8 mouse cellular contexts compared by ENCODE assay signal in genomic region chr2:66179782-66180181, GRCm38 (mm10). TPM values are rescaled to one million over a fixed set of nuclear protein-coding genes. Genes with fewer than 3 reads are reported as not detected.
DNase-seq lines count a peak whose midpoint lies in the region; ATAC-seq lines count a peak whose summit lies in the region.

No protein-coding gene starts in this region.

- WGBS in hindbrain, embryonic 11.5 days: 45% methylated on average over 10 of the region's 10 CpGs

- no peaks in the 10 kb centered on the region for H3K27me3 ChIP-seq in hindbrain, embryonic 11.5 days (ENCODE audit: control insufficient read depth, insufficient read depth, low read length)

- H3K4me2 ChIP-seq in hindbrain, embryonic 11.5 days (replicated peaks; ENCODE audit: low read depth, low read length): no peak overlapping the region

- peak; percentile 6 for DNase-seq in adrenal gland, postnatal 10 days
- no peak for DNase-seq in adrenal gland, postnatal 25 days
- DNase-seq in left cerebral cortex, postnatal 14 days (ENCODE audit: low spot score in 2 of 2): peak; percentile 35 to 54
- DNase-seq in left cerebral cortex, adult 18-20 months (ENCODE audit: low spot score in 2 of 2): no peak
- DNase-seq in hindbrain, embryonic 11.5 days (ENCODE audit: low spot score): peak; percentile 19
- no peak for DNase-seq in urinary bladder, postnatal 4 days (ENCODE audit: low spot score in 2 of 2)
- no peak for DNase-seq in left cerebral cortex, adult 11 months (ENCODE audit: low spot score)

- ATAC-seq in hindbrain, embryonic 11.5 days (ENCODE audit: low FRiP score): no peak
- ATAC-seq in monocyte, adult 5-6 weeks (replicated peaks; ENCODE audit: insufficient number of reproducible peaks, low FRiP score, low TSS enrichment, poor library complexity, severe bottlenecking): peak; percentile 78; the same call in 1 of the 2 replicates

- H3K9ac ChIP-seq in hindbrain, embryonic 11.5 days (ENCODE audit: low read depth, low read length): no peak overlapping the region

- H3K27ac ChIP-seq in hindbrain, embryonic 11.5 days (ENCODE audit: low read depth, low read length): no peak overlapping the region

- intact Hi-C loops in left cerebral cortex, postnatal 14 days (cut with DNase I): loop anchor here (10.0 kb wide), 1 partner anchor 385 kb away; no protein-coding TSS in a partner anchor

- no peaks in the 10 kb centered on the region for H3K36me3 ChIP-seq in hindbrain, embryonic 11.5 days (ENCODE audit: control insufficient read depth, insufficient read depth, low read length)

- H3K4me1 ChIP-seq in hindbrain, embryonic 11.5 days (replicated peaks; ENCODE audit: control insufficient read depth, insufficient read depth, low read length): peaks cover 4% of the 10 kb centered on the region

- H3K9me3 ChIP-seq in hindbrain, embryonic 11.5 days (ENCODE audit: control insufficient read depth, low read length): no peaks in the 10 kb centered on the region

- H3K4me3 ChIP-seq in hindbrain, embryonic 11.5 days (ENCODE audit: low read depth, low read length): no peak overlapping the region

RNA-seq across cellular contexts. Expression of gene Galnt3, which starts 55.0 kb away (rescaled TPM):
- total RNA-seq in adrenal gland, postnatal 10 days (2021): 1 to 10 TPM in 1 of 2 experiments, under 1 TPM in 1; 0.76 to 1.4 TPM
- total RNA-seq in adrenal gland, postnatal 25 days (2021): 0.73 and 1.7 TPM in 2 replicates
- total RNA-seq in left cerebral cortex, postnatal 14 days (2021): 1 to 10 TPM; 3.3 to 3.4 TPM
- total RNA-seq in left cerebral cortex, adult 18-20 months (2021): 1 to 10 TPM; 1.4 to 2.2 TPM
- 1.6 and 2.5 TPM in 2 replicates for polyA plus RNA-seq in hindbrain, embryonic 11.5 days (2014; fragmentation: Nextera tagmentation; extraction: Ambion mirVana)
- 2.9 to 20.3 TPM (median 4.0 TPM) in 3 replicates for total RNA-seq in monocyte, adult 5-6 weeks (2017)

Comparison
In these comparisons a context has a peak if more than half of its experiments do, and no peak if none do; other contexts are left out.
1. DNase-seq: peak in adrenal gland, postnatal 10 days (single experiment), left cerebral cortex, postnatal 14 days (2 of 2) and hindbrain, embryonic 11.5 days (single experiment); none in adrenal gland, postnatal 25 days (single experiment), left cerebral cortex, adult 18-20 months (0 of 2), urinary bladder, postnatal 4 days (0 of 2) and left cerebral cortex, adult 11 months (single experiment).